Mouse (Mus musculus) spleen, embryonic (tissue): ENCODE data around the gene Yju2.

ENCODE experiments used
- CTCF ChIA-PET: fragments of 350-600 bp; sonication (Branson Sonifier 250); formaldehyde crosslinking; loops from one replicate; lab custom pipeline; 2022; lab: Charles Lee

Gene Yju2

GRCm38 (mm10) chr17:56006956-56007355, 48.1 kb downstream of the Yju2 start:
- CTCF ChIA-PET = interaction anchor here (0.6 kb wide), 1 partner anchor 1280 kb away, joined by 3 read pairs; no protein-coding TSS in a partner anchor

- CTCF ChIA-PET = interaction anchor here (0.5 to 1.8 kb wide), 3 partner anchors 9 to 1280 kb away, joined by 3 to 5 read pairs (median 4); no protein-coding TSS in a partner anchor
These were observed 48.8 kb downstream of the Yju2 start for GRCm38 (mm10) chr17:56007444-56008355.

- CTCF ChIA-PET = interaction anchor here (0.5 to 1.8 kb wide), 3 partner anchors 9 to 114 kb away, joined by 4 to 6 read pairs (median 5); no protein-coding TSS in a partner anchor
These were observed 49.6 kb downstream of the Yju2 start for GRCm38 (mm10) chr17:56008356-56009087.

DNA sequence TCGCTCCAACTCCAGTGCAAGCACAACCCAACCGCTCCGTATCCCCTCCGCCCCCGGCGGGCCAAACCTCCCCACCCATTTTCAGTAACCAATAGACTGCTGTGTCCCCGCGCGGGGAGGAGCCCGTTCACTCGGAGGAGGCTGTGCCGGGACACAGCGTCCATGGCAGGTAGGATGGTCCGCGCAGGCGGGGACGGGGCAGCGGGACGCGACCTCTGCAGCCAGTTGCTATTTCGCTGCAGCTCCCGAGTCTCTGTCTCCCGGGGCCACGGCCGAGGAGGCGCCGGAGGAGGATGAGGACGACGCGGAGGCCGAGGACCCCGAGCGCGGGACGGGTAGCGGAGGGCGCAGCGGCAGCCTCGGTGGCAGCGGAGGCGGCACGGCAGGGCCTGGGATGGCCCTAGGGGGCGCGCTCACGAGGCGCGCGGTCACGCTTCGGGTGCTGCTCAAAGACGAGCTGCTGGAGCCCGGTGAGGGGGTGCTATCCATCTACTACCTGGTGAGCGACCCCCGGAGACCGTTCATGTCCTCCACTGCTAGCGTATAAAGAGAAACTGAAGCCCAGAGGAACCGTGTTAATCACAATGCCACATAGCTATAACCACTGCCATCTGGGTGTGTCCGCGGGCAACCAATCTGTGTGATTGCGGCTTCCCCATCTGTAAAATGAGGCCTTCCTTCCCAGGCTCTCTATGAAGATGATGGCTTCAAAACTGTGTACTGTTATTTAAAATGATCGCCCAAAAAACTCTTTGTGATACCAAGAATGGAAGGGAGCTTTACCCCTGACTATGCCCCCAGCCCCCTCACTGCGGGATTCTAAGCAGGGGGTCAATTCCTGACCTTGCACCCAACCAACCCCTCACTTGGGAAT, 50.4 kb downstream of the Yju2 start:
- CTCF ChIA-PET = interaction anchor here (0.7 to 1.8 kb wide), 5 partner anchors 8 to 51 kb away, joined by 3 to 6 read pairs (median 3); no protein-coding TSS in a partner anchor

DNA sequence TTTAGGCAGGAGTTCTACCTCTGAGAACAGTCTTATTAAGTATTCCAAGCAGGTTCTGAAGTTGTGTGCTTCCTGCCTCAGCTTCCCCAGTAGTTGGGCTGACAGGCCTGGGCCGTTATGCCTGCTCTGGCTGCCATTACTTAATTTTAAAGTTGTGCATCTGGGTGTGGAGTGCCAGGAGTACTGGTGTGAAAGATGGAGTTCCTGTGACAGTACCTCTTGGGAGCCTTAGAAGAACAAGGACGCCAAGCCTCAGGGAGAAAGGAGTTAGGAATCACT, 51.0 kb downstream of the Yju2 start:
- CTCF ChIA-PET = interaction anchor here (0.7 to 1.5 kb wide), 4 partner anchors 11 to 51 kb away, joined by 3 to 6 read pairs (median 3); no protein-coding TSS in a partner anchor

DNA sequence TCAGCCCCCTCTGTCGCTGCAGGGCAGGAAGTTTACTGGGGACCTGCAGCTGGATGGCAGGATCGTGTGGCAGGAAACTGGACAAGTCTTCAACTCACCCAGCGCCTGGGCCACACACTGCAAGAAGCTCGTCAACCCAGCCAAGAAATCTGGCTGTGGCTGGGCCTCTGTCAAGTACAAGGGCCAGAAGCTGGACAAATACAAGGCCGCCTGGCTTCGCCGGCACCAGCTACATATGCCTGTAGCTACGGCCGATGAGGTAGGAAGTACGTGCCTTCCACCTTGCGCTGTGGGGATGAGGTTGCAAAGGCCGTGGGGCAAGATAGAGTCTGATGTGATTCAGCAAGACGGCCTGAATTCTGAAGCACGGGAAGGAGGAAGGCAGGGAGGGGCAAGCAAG, 51.4 kb downstream of the Yju2 start:
- CTCF ChIA-PET = interaction anchor here (0.7 to 1.5 kb wide), 3 partner anchors 11 to 50 kb away, joined by 3 to 6 read pairs (median 3); no protein-coding TSS in a partner anchor

DNA sequence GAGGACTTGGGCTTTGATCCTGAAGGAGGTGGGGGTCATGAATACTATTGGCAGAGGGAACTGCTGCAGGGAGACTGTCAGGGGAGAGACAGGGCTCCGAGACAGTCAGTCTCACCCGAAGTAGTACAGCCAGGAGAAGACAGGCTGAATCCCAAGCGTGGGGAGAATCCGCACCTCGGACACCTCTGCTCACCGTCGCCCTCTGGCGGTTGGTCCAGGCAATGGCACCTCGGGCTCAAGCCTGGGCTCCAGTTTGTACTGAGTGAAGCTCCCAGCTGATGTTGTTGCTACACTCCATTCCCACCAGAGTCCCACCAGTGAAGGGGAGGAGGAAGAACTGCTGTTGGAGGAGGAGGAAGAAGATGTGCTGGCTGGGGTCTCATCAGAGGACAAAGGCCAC, 51.8 kb downstream of the Yju2 start:
- CTCF ChIA-PET = interaction anchor here (1.3 kb wide), 1 partner anchor 11 kb away, joined by 3 read pairs; no protein-coding TSS in a partner anchor

- CTCF ChIA-PET = no interaction called here
These were observed 52.5 kb downstream of the Yju2 start for GRCm38 (mm10) chr17:56011441-56011840.

GRCm38 (mm10) chr17:56015293-56015692, 56.4 kb downstream of the Yju2 start:
- CTCF ChIA-PET = no interaction called here

- CTCF ChIA-PET = no interaction called here
These were observed 57.5 kb downstream of the Yju2 start for GRCm38 (mm10) chr17:56016382-56016781.

DNA sequence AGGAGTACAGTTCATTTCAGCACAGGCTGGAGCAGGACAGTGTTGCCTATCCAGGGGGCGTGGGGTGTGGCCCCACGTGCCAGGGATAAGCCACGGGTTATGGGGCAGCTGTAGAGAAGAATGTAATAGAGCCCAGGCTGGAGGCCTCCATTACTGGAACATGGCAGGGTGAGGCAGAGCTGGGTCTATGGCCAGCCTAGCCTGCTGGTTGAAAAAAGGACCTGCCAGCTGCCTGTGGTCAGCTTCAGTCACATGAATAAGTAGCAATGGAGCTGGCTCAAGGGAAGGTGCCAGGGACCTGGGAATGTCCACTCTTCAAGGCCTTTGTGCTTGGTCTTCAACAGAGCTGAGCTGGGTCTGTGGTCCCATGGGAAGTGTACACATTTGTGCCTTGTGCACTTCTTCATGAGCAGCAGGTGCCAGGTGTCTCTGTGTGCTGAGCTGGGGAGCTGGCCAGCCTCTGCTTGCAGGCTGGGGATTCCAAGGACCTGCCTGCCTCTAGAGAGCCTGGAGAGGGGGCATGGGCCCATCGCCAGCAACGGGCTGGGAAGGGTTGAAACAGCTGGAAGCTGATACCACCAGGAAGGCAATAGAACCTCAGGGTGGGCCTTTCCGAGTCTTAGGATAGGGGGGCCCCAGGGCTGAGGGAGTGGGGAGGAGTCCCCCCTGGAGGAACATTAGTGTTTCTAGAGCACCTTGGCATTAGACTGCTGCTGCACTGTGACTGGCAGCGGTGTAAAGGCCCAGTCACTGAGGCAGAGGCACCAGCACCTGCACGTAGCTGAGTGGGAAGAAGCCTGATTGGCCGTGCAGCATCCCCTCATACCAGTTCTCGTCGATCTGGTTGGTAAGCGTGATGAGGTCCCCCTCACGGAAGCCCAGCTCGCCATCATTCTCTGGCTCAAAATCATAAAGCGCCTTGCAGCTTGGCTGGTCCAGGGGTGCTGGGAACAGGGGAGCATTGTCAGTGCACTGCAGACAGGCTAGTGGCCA, 58.2 kb downstream of the Yju2 start:
- CTCF ChIA-PET = interaction anchor here (1.1 kb wide), 1 partner anchor 9 kb away, joined by 5 read pairs; no protein-coding TSS in a partner anchor

GRCm38 (mm10) chr17:56017848-56018247, 58.9 kb downstream of the Yju2 start:
- CTCF ChIA-PET = interaction anchor here (1.1 kb wide), 1 partner anchor 9 kb away, joined by 5 read pairs; no protein-coding TSS in a partner anchor
